Mouse (Mus musculus): ENCODE measurements at regions not wholly inside any gene's neighbourhood (a gene's known extent, or its start where the extent isn't known, plus 50 kb on each side); places are given as distances from the start of the nearest gene placed in this dataset.

DNA sequence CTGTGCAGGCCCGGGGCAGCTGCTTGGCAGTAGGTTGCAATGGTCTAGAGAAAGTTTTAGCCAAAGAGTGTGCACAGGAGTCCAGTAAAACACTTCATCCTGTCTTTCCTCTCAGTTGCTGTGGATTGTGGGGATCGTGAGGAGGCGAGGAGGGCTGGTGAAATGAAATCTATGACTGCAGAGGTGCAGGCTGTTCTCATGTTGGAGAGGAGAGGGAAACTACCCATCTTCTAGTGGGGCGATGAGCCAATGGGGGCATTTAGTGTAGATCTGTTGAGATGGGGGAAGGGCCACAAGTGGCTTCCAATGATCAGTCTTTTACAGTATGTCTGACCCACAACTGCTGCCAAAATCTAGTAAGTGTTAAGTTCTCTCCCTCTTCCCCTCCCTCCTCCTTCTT lies 203.4 kb downstream of the Rnd3 start:
- no peak for ATAC-seq (ENCODE audit: poor library complexity, severe bottlenecking)

DNA sequence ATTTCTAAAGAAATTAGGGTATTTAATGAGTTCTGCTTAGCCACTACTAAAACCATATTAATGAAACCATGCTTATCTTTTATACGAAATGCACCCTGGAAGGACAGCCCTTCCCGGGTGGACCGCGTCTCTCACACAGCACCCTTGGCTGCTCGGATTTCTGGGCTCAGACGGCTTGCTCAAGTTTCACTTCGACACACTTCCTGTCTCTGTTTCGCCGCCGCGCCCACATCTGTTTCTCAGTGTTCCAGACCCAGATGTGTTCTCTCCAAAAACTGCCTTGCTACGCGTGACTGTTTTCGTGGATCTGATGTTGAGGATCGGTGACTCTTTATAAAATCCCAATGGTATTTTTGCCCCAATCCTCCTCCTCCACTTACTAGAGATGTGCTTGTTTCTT lies 205.7 kb downstream of the Rnd3 start:
- peak; percentile 69 for ATAC-seq (ENCODE audit: poor library complexity, severe bottlenecking)

DNA sequence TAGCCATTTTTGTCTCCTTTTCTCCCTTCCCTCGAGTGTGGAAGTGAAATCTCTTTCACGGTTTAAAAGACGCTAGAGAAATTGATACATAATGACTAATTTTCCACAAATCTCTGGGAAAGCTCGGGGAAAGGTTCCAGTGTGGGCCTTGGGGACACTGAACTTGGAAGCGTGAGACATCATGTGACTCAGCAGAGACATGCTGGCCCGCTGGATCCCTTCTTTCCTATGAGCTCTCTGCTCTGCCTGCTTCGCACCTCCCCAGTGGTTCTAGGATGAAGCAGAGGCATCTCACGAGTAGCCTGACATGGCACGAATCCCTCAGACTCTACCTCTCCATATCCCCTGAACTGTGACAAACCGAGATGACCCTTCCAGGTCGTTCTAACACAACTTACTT lies 206.2 kb downstream of the Rnd3 start:
- ATAC-seq (ENCODE audit: poor library complexity, severe bottlenecking), result no peak

DNA sequence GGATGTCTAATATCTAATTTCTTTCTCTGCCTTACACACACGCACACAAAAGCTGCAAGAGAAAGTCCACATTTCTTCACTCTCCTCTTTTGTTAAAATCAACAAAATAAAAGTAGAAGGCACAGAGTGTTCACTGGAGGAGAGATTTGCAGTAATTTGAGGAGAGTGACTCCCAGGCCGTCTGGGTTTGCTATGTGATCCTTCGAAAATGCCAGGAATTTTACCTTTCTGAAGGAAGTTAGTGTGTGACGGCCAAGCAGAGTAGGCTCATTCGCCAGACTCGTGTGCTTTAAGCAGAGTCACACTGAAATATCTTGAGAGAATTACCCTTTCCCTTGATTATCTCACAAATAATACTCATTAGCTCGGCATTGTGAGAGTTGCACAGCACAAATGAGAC lies 216.0 kb downstream of the Rnd3 start:
- ATAC-seq (ENCODE audit: poor library complexity, severe bottlenecking), result no peak

DNA sequence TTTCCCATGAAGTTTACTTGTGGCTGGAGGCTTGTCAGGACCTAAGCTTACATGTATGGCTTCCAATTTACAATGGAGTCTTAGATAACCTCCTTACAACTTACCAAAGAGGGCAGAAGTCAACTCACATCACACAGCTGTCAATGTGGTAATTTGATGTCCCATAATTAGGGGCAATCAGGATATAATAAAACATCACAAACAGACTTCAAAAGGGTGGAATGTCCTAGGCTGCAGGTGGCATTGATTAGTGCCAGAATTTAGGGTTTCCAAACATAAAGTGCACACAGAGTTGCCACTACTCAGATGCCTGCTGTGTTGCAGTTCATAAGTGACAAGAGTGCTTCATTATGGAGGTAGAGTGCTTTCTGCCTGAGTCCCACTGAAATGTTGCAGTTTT lies 227.9 kb downstream of the Rnd3 start:
- ATAC-seq (ENCODE audit: poor library complexity, severe bottlenecking), result no peak

DNA sequence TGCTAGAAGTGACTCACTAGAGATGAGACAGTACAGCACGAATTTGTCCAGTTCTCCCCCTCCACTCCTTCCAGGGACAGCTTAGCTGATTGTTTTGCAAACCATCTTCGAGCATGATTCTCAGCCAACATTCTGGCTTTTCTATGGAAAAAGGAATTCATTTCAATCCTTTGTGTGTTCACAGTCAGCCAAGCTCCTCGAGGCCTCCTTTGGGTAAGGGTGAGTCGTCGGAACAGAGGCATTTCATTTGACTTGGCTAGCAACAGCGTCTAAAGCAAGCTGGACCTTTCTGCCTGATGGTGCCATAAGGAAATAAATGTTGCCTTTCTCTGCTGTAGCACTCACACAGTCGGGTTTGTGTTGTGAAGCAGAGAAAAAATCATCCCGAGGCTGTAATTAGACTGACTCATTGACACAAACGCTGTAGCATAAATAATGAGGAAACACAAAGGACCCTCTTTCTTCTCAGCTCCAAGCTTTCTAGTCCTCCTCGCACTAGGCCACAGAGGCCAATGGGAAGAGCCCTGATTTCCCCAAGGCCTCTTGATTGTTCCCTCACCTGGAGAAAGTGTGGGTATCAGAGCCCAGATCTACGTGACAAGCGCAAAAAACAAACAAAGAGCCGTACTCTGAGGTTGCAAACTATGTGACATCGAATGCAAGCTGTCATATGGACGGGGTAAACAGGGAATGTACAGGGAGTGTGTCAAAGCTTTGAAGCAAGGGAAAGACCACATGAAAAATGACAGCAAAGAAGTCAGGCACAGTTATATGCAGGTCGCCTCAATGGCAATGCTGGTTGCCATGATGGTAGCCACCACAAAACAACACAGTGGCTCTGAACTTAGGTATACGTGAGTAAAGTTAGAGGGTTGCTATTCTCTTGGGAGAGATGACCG lies 232.3 kb downstream of the Rnd3 start:
- ATAC-seq (ENCODE audit: poor library complexity, severe bottlenecking), result no peak

DNA sequence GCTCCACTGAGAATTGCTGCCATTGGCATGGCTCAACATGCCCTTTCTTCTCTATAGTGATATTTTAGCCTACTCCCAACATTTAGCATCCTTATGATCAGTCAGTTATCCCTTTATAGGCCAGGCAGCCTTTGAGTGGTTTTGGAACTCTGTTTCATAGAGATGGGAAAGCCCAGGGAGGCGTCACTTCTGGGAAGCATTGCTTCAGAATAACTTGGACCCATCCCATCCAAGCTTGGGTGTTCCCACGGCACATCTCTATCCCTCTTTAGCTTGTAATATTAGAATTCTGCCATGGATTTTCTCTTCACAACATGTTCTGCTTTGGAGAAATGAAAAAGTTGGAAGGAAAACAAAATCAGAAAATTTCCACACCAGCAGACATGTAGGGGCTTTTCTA lies 233.8 kb downstream of the Rnd3 start:
- no peak for ATAC-seq (ENCODE audit: poor library complexity, severe bottlenecking)

DNA sequence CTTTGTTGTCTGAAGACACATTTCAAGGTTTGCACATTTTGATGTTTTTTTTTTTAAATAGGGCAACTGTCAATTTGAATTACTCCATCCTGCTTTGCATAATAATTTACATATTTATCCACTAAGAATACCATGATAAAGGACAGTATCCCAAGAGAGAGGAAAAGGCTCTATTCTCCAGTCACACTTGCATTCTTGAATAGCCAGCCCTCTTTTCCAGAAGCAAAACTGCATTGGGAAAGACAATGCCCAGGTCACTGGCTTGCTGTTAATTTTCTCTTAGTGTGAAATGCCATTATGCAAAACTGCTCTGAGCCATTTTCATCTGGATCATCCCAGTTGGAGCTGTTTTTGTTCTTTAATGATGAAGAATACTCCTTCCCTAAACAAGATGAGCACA lies 234.7 kb downstream of the Rnd3 start:
- ATAC-seq (ENCODE audit: poor library complexity, severe bottlenecking), result no peak

DNA sequence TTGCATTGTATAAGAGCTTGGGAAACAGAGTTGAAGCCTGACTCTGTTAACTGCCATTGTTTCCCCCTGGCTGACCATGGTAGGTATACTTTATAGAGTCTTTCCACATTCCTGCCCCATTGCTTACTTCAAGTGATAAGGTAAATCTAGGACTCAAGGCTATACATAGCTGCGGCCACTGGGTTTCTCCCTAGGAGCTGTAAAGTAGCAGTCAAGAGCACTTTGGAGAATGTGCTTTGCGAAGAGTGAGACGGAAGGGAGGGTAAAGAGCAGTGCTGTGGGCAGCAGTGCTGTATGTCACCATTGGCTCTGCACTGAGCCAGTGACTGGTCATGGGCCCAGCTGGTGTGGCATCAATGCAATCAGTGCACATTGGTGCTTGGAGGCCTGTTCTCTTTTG lies 240.1 kb downstream of the Rnd3 start:
- ATAC-seq (ENCODE audit: poor library complexity, severe bottlenecking), result no peak

DNA sequence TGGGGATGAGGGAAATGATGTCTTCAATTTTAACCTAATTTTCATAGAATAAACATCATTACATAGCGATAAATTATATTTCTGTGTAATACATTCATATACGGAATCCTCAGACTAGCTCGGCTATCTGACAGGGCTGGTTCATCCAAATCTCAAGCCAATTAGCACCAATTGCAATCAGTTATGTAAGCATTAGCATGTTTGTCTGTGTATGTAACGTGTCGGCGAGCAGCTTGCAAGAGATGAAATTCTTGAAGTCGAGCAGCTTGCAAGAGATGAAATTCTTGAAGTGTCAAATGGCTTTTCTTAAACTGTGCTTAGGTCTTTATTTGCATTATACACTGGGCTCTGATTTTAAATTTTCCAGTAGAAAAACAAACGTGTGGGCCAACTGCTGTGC lies 246.2 kb downstream of the Rnd3 start:
- no peak for ATAC-seq (ENCODE audit: poor library complexity, severe bottlenecking)

DNA sequence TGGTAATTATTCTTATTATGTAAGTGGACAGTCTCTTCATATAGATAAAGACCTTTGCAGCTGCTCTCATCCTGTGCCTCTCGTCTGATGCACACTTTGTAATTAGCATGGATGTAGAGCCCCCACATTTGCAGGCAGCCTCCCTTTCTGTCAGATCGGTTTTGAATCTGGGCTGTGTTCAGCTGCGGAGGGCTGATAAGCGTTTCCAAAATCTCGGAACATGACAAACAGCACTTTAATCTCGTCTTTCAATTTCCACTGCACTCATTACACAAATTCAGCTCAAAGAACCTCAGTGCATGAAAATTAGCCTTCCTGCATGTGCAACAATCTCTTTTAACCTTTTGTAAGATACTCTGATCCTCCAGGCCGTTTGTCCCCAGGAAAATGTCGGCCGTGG lies 246.7 kb downstream of the Rnd3 start:
- ATAC-seq (ENCODE audit: poor library complexity, severe bottlenecking), result no peak

DNA sequence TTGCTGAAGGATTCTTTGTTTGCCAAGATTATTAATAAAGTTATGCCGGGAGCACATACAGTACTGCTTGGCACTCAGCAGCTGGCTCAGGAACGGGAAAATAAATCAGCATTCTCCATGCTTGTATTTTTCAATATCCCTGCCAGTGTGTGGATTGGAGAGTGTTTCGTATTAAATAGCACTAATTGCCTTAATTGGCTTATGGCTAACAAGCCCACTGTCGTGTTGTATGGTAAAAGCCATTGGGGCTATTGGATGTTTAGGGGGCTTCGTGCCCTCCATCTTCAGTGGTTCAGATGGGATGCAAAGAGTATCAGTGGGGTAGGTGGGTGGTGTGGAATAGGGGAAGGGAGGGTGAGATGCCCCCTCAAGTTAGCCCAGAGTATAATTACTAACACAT lies 259.9 kb downstream of the Rnd3 start:
- ATAC-seq (ENCODE audit: poor library complexity, severe bottlenecking), result no peak

DNA sequence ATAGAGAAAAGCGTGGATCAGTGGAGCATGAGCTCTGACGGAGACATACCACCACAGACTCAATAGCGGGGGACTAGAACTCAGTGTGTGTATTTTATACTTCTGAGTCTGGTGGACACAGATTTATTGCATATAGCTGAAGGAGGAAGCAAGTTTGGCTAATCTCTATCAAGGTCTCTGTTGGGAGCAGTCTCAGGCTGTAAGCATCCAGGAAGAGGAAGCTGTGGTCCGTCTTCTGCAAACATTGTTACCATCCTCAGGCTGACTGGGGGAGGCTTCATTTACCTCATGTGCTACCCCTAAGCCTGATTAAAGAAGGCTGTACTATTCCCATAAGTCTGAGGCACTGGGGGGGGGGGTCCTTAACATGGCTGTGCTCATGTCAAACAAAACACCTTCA lies 261.0 kb downstream of the Rnd3 start:
- ATAC-seq (ENCODE audit: poor library complexity, severe bottlenecking), result peak; percentile 85

DNA sequence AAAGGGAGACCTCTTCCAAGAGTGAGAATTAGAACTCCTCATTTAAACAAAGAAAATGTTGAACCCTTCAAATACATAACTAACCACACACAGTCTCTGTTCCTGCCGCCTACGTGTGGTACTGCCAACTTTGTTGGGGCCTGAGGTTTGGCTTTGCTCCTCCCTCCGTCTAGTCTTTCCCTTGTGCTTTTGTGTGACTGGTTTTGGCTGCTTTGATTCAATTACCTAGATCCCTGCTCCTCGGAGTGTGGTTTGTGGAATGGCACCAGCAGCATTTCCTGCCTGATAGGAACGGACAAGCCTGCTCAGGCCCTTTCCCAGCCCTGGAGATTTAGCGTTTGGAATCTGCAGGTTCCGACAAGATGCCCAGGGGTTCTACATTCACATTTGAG lies 263.0 kb downstream of the Rnd3 start:
- no peak for ATAC-seq (ENCODE audit: poor library complexity, severe bottlenecking)

DNA sequence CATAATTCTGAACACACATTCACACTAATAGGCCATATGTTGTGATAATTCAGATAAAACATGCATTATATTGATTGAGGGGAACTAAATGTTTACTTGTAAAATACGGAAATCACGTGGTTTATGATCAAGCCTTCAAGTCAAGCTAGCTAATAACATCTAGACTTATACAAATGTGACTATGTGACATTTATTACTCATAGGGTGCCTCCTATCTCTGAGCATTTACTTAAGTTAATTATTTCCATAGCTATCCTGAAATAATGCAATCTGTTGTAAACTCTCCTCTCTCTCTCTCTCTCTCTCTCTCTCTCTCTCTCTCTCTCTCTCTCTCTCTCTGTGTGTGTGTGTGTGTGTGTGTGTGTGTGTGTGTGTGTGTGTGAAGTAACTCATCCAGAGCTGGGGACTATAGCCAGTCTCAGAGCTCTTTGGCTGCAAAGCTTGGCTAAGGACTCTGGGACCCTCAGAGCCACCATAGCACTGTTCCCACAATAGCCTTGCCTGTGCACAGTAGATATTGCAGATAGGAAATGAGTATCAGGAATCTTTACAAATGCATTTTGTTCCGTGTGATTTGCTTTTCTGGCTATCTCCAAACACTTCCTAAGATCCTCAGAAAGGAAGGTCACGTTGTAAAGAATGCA lies 263.5 kb downstream of the Rnd3 start:
- ATAC-seq (ENCODE audit: poor library complexity, severe bottlenecking), result no peak

DNA sequence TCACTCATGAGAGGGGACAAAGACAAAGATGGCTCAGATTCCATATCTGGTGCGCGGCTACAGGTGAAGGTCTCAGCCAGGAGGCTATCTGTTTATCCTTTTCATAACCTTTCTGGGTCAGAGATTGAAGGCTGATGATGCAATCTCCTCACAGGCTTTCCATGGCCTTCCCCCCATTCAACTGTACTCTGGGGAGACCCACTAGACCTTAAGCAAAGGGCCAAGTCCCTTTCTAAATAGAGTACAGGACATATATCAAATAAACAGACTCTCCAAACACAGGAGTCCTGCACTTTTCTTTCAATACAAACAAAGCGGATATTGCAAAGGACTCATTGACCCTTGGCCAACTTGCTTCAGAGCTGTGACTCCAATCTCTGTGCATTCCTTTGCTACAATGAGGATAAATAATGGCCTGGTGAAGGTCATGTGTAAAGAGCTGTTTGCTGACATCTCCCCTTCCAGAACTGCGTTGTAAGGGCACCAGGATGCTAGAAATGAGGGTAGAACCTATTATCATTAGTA lies 267.3 kb downstream of the Rnd3 start:
- ATAC-seq (ENCODE audit: poor library complexity, severe bottlenecking), result no peak

DNA sequence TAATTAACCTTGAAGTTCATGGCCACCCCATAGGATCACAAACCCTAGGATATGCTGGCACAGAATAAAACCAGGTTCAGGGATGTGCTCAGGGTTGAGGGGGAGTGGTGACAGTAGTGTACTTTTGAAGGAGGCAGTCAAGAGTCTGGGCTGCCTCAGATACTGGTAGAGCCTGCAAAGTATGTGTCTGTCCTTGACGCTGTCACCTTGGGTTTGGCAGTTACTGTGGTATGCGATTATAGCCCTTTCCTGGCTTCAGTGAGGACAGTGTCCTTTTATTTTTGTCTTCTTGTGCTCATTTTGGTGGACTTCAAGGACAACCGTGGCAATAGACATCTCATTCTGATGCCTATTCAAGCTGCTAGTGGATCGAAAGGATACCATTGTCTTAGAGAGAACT lies 268.1 kb downstream of the Rnd3 start:
- no peak for ATAC-seq (ENCODE audit: poor library complexity, severe bottlenecking)

DNA sequence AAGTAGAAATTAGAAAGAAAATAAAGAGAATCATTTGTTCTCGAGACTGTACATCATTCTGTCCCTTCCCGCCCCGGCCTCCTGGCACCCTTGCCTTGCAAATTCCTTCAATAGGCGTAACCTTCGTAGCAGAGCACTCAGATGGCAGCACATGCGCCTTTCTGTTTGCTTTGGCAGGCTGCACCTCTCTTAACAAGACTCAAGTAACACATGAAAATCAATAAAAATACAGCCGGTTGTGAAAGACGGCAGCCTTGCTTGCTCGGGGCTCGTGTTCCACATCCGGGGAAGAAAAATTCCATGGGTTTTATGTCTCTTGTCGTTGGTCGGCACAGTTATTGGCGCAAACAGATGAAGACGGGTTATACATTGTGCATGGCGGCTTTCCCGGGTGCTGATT lies 271.2 kb downstream of the Rnd3 start:
- ATAC-seq (ENCODE audit: poor library complexity, severe bottlenecking), result no peak

DNA sequence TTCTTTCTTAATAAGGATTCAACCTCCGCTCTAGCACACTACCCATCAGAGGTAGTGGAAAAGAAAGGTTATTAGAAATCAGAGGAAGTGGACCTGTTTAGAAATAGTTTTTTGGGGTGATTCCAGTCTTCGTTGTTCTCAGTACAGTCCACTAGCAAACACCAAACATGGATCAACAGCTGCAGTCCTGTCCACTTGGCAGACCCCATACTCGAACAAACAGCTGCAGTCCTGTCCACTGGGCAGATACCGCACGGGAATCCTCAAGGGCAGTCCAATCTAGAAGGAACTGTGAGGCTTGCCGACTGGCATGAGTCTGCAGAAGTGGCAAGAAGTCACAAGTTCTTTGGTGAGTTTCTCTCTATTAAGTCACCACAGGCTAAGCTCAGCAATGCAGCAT lies 273.8 kb downstream of the Rnd3 start:
- no peak for ATAC-seq (ENCODE audit: poor library complexity, severe bottlenecking)

DNA sequence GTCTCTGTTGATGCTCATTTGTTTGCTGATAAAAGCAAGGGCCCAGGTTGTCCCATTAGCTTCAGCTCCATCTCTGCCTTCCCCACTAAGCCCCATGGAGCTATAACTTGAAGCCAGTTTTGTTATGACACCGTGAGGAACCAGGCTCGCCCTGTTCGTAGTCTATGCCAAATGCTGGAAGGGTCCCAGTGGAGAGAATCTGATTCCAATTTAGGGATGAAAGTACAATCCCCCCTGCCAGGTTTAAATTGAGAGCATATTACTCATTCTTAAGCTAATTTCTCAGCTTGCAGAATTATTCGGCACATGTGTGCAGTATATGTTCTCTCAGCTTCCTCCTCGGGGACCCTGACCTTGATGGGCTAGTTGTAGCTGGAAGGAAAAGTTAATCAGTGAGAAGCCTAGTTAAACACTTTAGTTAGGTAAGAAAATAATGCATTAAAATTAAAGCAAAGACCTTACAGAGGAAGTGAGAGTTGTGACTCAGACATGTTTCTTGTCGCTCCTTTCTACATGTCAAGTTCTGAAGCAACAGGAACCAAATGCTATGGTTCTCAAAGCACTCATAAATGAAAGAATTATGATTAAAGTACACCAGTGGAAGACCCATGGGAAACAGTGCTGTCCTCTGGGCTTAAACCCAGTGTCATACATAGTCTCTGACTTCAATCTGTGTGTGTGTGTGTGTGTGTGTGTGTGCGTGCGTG lies 295.2 kb downstream of the Rnd3 start:
- peak; percentile 68 for ATAC-seq (ENCODE audit: poor library complexity, severe bottlenecking)

DNA sequence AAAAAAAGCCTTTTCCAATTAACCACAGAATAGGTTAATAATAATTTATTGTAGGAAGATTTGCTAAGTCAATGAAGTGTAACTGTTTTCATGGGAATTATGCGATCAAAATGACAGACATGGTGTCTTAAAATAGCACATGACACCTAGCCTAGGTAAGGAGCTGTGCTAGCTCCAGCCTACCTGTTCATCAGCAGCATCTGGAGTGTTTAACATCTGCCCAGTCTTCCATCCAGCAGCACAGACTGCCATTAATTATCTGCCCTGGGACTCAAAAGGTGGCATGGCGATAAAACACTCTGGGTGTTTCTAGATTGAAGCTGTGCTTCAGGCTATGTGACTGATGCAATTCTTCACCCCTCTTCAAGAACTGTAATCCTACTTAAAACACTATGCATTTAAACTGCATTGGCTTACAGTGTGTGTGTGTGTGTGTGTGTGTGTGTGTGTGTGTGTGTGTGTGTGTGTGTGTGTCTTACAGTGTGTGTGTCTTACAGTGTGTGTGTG lies 296.4 kb downstream of the Rnd3 start:
- ATAC-seq (ENCODE audit: poor library complexity, severe bottlenecking), result no peak

DNA sequence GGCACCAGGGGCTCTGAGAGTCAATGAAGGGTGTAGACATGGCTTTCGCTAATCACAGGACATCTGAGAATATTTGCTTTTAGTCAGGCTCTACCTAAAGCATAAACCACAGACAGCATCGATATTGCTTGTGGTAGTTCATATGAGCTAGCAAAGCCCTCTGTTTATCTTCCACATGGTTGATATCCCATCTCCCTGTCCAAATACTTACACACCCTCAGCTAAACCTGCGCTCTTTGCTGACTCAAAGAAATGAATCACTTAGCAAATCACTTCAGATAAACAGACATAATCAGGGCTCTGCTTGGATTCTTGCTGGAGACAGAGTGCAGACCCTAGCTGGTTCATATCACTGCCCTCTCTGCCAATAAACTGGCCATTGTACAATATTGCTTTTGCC lies 298.8 kb downstream of the Rnd3 start:
- no peak for ATAC-seq (ENCODE audit: poor library complexity, severe bottlenecking)

Measured in megakaryocyte, adult 5-6 weeks (primary cell).